Mouse (Mus musculus) mammary gland, adult 2 months (tissue): Measurements from ENCODE around the gene Tbc1d25. TPM values are rescaled to one million over a fixed set of nuclear protein-coding genes. Genes with fewer than 3 reads are reported as not detected.

Source experiments
- polyA plus RNA-seq: library from polyadenylated mRNA; depleted of rRNA; stranded (reverse); fragments of >200 nt; gene quantifications from 2 replicates; pipeline ENCODE4 v1.2.3, GENCODE M21; 2012; ENCODE audit warnings: low replicate concordance; rRNA removed

Gene Tbc1d25
- 17.8 and 27.4 TPM in 2 replicates for polyA plus RNA-seq

GRCm38 (mm10) chrX:8175504-8176385 lies at the start of gene Tbc1d25:
Tbc1d25 (minus strand) TSS chrX:8176181.

GRCm38 (mm10) chrX:8206015-8206693 lies 30.2 kb upstream of the Tbc1d25 start, which contains the start of gene Porcn:
Porcn (minus strand) TSS chrX:8206525.

GRCm38 (mm10) chrX:8193419-8193723 lies 17.4 kb upstream of the Tbc1d25 start, which contains the start of gene Ebp:
Ebp (minus strand) TSS chrX:8193512.

GRCm38 (mm10) chrX:8145153-8145991 lies 30.6 kb downstream of the Tbc1d25 start, which contains the start of gene Rbm3:
Rbm3 (minus strand) TSS chrX:8145880.

GRCm38 (mm10) chrX:8132017-8132976 lies 43.7 kb downstream of the Tbc1d25 start, which contains the start of gene Wdr13:
Wdr13 (minus strand) TSS chrX:8132892.

Other genes starting within 250 kb of the Tbc1d25 start
- gene Eras, start 247.6 kb downstream of the Tbc1d25 start, polyA plus RNA-seq: not detected in 2 replicates
- 28.6 and 37.1 TPM in 2 replicates for gene Hdac6, start 228.3 kb downstream of the Tbc1d25 start, polyA plus RNA-seq
- 1.9 TPM in 2 replicates for gene Gata1, start 198.1 kb downstream of the Tbc1d25 start, polyA plus RNA-seq
- not detected in 2 replicates for gene Glod5, start 157.7 kb downstream of the Tbc1d25 start, polyA plus RNA-seq
- gene Suv39h1, start 101.4 kb downstream of the Tbc1d25 start, polyA plus RNA-seq: 10.0 and 14.5 TPM in 2 replicates
- gene Was, start 85.7 kb downstream of the Tbc1d25 start, polyA plus RNA-seq: 17.7 and 40.1 TPM in 2 replicates
- gene Wdr13, start 43.3 kb downstream of the Tbc1d25 start, polyA plus RNA-seq: 84.1 and 145 TPM in 2 replicates
- 59.0 and 77.2 TPM in 2 replicates for gene Rbm3, start 30.3 kb downstream of the Tbc1d25 start, polyA plus RNA-seq
- gene Ebp, start 17.3 kb upstream of the Tbc1d25 start, polyA plus RNA-seq: 101 and 104 TPM in 2 replicates
- 39.5 and 42.5 TPM in 2 replicates for gene Porcn, start 30.3 kb upstream of the Tbc1d25 start, polyA plus RNA-seq
- gene Ftsj1, start 76.2 kb upstream of the Tbc1d25 start, polyA plus RNA-seq: 28.8 and 40.2 TPM in 2 replicates
- gene Slc38a5, start 95.0 kb upstream of the Tbc1d25 start, polyA plus RNA-seq: 0.11 and 0.23 TPM in 2 replicates
- gene Ssxb10, start 151.2 kb upstream of the Tbc1d25 start, polyA plus RNA-seq: not detected in 2 replicates
- not detected in 2 replicates for gene Ssxb9, start 190.8 kb upstream of the Tbc1d25 start, polyA plus RNA-seq
- gene Ssxb1, start 237.1 kb upstream of the Tbc1d25 start, polyA plus RNA-seq: not detected in 2 replicates